Mouse (Mus musculus) embryonic fibroblast, embryonic 13.5 days (primary cell): ENCODE data around the gene S100a3.
A peak's percentile ranks its signal among the peaks of the same experiment; 100 is the strongest.

ENCODE experiments used
- CTCF ChIP-seq: IDR thresholded peaks from 2 replicates; pipeline ENCODE4 v1.5.1; 2011; ENCODE audit warnings: mild to moderate bottlenecking, control low read depth, low read length, moderate library complexity, borderline replicate concordance; ENCODE audit not compliant: insufficient read depth
- POLR2A ChIP-seq: IDR thresholded peaks from 2 replicates; pipeline ENCODE4 v1.6.1; 2011; ENCODE audit warnings: low read depth, mild to moderate bottlenecking, control low read depth, low read length, moderate library complexity

DNA sequence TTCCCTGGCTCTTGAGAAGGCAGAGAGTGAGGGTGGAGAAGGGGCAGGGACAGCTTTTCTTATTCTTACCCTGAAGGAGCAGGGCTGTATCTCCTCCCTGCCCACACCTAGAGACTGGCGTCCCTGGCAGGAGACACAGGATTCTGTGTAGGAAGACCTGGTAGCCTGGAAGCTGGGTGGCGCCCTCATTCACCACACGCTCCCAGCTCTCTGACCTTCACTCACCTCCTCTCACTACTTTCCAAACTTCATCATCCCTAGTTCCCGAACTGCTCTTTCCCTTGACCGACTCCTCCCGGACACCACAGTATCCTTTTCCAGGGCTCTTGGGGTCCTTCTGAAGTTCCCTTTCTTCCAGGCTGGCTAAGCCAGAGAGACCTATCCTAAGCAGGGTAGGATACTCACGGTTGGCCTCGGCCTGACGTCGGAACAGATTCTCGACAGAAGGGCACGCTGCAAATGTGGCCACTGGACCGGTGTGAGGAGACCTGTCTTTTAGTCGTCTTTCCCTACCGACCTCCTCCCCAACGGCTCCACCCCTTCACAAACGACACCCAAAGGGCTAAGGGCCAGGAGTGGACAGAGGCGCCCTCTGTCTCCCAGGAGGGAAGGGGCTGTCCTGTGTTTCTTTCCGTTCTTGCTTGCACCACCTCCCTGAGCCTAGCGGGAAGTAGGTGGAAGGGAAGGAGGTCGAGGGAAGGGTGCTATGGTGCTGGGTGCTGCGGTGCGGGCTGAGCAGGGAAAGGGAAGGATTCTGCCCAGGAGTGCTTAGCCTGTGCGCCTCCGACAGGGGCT is 46.4 kb upstream of the S100a3 start, which contains the start of the genes S100a1 and S100a13:
- peak; percentile 15; the same call in 1 of the 2 replicates for TF ChIP-seq CTCF
- peak; percentile 66; the same call in 1 of the 2 replicates for TF ChIP-seq POLR2A
